Mouse (Mus musculus): Measurements from ENCODE around the gene Mpzl1.

- TF ChIP-seq CTCF (IDR thresholded peaks at IDR 0.05; ENCODE audit: extremely low read depth, insufficient read depth, low read length) (no peak), POLR2A (IDR thresholded peaks at IDR 0.05; ENCODE audit: extremely low read depth, insufficient read depth, low read length) (no peak)
Observed at GRCm38 (mm10) chr1:165661191-165661590, 26.9 kb upstream of the Mpzl1 start.
